Mouse (Mus musculus): Measurements from ENCODE around the gene Tuba3b.
A peak's percentile ranks its signal among the peaks of the same experiment; 100 is the strongest.

The Tuba3b gene

GRCm38 (mm10) chr6:145615666-145616210 lies at the start of gene Tuba3b:
Gene Tuba3b (plus strand): TSS chr6:145615757.
- no peak for DNase-seq

GRCm38 (mm10) chr6:145567296-145567695 lies 48.3 kb upstream of the Tuba3b start:
- no peak for DNase-seq

- no peak for DNase-seq
Measured at GRCm38 (mm10) chr6:145567832-145568231, 47.7 kb upstream of the Tuba3b start.

GRCm38 (mm10) chr6:145568701-145569100 lies 46.9 kb upstream of the Tuba3b start:
- no peak for DNase-seq

- DNase-seq = no peak
Measured at GRCm38 (mm10) chr6:145573250-145574013, 42.1 kb upstream of the Tuba3b start.

- DNase-seq = no peak
Measured at GRCm38 (mm10) chr6:145576762-145577161, 38.8 kb upstream of the Tuba3b start.

- peak; percentile 57 to 75 for DNase-seq
Measured at GRCm38 (mm10) chr6:145578457-145579185, 36.9 kb upstream of the Tuba3b start.

GRCm38 (mm10) chr6:145579761-145580160 lies 35.8 kb upstream of the Tuba3b start:
- no peak for DNase-seq

GRCm38 (mm10) chr6:145581366-145582170 lies 34.0 kb upstream of the Tuba3b start:
- no peak for DNase-seq

GRCm38 (mm10) chr6:145585052-145585973 lies 30.2 kb upstream of the Tuba3b start:
- DNase-seq = no peak

- DNase-seq = no peak
Measured at GRCm38 (mm10) chr6:145590501-145591293, 24.9 kb upstream of the Tuba3b start.

GRCm38 (mm10) chr6:145591578-145591977 lies 24.0 kb upstream of the Tuba3b start:
- no peak for DNase-seq

GRCm38 (mm10) chr6:145592036-145592435 lies 23.5 kb upstream of the Tuba3b start:
- DNase-seq = no peak

GRCm38 (mm10) chr6:145592531-145592998 lies 23.0 kb upstream of the Tuba3b start:
- DNase-seq = no peak

- peak in 1 of 2 experiments; percentile 28 for DNase-seq
Measured at GRCm38 (mm10) chr6:145593991-145594390, 21.6 kb upstream of the Tuba3b start.

- DNase-seq = no peak
Measured at GRCm38 (mm10) chr6:145595905-145596304, 19.7 kb upstream of the Tuba3b start.

- DNase-seq = peak; percentile 33 to 43
Measured at GRCm38 (mm10) chr6:145598794-145599555, 16.6 kb upstream of the Tuba3b start.

GRCm38 (mm10) chr6:145604126-145604525 lies 11.4 kb upstream of the Tuba3b start:
- no peak for DNase-seq

GRCm38 (mm10) chr6:145604648-145605047 lies 10.9 kb upstream of the Tuba3b start:
- DNase-seq = no peak

GRCm38 (mm10) chr6:145605203-145605602 lies 10.4 kb upstream of the Tuba3b start:
- DNase-seq = no peak
